6 mouse cellular contexts compared by ENCODE assay signal in genomic region chr10:89554885-89555284, GRCm38 (mm10). TPM values are rescaled to one million over a fixed set of nuclear protein-coding genes. Genes with fewer than 3 reads are reported as not detected.
"Had no signal": no experiment of that assay in that cellular context is flagged by ENCODE, and none has a peak within 500 bp of the region (broad histone marks: within the 10 kb centered on the region; RNA-seq: fewer than 3 reads in every experiment).

No protein-coding gene starts in this region.

RNA-seq across cellular contexts. Expression of gene Nr1h4, which starts 21.5 kb away (rescaled TPM):
- polyA plus RNA-seq: hindbrain, embryonic 10.5 days; hindbrain, embryonic 11.5 days; hindbrain, embryonic 12.5 days; hindbrain, embryonic 13.5 days; hindbrain, embryonic 15.5 days; inflammation-experienced regulatory T-cells, adult 6 months had no signal
